Mouse (Mus musculus) B cell, adult 2 months (primary cell): ENCODE results near the gene Opcml.

Experiments used
- DNase-seq, 2 experiments: peaks; one replicate each; pipeline ENCODE4 v3.0.0; 2022

The Opcml gene

DNA sequence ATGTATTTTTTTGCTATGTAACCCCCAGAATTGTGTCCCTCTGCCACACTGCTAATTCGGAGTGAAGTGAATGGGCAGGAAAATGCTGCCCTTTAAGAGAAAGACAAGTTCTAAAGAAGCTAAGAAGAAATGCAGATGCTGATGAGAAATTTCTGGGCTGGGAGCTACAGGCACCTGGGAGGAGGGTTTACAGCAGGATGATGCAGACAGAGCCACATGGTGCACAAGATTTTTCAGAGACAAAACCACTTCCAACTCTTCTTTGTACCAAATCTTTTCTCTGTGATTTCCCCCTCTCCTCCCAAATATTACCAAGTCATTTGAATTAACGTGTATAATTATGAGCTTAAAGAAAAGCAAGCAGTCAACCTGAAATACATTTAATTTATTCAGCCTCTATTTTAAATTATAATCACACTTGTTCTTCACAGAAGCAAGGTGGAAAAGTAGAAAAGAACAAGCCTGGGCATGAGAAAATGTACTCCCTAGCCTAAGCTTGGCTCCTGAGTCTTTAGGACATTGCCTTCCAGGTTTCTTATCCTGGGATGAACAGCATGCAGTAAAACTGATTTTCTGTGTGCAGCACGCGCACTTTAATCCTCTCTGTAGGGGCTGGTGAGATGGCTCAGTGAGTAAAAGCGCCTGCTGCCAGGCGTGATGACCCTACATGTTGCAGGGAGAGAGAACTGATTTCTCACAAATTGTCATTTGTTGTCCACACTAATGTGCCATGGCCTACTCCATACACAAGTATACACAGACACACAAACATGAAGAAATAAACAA, 890.9 kb downstream of the Opcml start:
- DNase-seq, result no peak

DNA sequence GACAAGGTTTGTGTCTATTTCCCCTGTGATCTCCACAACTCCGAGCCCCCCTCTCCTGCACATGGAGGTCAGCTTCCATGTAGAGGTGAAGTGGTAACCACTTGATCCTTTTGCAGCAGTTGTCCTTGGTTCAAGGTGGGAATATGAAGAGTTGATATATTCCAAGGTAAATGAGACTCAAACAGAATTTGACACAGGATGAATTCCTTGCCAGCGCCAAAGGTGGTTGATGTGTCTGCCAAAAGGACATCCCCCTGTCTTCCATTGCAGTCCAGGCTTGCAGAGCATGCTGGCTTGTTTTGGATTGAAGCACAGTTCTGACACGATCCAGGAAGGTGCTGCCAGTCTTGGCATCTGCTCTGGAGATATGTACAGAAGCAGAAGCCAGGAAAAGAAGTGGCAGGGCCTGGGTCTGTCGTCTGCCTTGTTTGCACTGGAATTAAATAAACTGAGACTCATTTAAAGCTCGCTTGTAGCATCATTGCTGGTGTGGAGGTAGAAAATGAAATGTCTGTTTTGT, 893.4 kb downstream of the Opcml start:
- no peak for DNase-seq

DNA sequence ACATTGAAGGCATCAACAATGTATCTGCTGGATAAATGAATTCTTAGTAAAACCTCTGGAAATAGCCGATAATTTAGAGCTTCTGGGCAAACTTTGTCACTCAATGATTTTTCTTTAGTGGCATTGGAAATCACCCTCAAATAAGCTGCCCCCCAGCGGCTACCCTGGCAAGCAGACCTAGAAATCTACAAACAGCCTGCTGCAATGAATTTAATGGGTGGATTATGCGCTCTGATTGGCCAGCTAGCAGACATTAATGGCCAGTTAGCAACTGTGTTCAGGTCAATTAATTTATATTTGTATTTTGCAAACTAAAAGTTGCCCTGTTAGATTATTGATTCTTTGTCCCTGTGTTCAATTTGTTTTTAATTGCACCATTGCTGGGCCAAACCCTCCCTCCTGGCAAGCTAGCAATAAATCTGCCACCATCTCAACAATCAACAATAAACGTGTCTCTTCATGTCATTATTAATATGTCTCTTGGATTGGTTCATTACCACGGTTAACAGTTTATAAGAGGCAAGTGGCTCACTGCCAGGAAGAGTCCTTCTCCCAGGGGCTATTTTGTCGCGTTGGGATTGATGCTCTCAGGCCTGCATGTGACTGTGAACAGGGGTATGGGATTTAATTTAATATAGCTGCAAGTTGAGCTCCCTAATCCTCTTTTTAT, 896.5 kb downstream of the Opcml start:
- DNase-seq, result no peak

DNA sequence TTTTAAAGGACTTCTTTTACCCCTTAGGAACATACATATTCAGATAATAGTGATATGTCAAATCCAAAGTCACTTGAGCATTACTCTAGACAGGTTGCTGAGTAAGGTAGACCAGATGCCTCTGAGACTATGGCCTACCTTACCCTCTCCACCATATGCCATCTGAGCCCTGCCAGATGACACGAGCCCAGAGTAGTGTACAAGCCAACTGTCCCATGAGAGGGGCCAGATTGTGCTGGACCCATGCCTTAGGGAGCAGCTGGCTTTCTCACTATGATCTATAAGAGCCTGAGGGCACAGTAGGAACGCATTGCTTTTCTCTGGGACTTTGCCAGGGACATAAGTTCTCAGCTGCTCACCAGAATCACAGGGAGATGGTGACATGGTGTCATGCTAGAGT, 899.6 kb downstream of the Opcml start:
- no peak for DNase-seq

DNA sequence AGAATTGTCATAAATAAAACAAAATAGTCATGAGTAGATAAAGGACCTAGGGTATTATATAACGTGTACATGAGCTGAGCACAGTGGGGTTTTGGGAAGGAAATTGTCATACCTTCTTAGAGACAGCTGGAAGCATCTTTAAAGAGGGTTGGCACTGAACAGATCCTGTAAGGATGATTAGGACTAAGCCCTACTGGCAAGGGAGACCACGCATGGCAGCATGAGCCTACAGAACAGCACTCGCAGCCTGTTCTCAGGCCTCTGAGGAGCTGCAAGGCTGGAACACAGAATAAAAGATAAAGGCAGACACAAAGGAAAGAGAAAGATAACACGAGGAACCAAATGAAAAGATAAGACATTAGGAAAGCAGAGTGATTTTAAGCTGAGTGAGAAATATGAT, 915.2 kb downstream of the Opcml start:
- no peak for DNase-seq

DNA sequence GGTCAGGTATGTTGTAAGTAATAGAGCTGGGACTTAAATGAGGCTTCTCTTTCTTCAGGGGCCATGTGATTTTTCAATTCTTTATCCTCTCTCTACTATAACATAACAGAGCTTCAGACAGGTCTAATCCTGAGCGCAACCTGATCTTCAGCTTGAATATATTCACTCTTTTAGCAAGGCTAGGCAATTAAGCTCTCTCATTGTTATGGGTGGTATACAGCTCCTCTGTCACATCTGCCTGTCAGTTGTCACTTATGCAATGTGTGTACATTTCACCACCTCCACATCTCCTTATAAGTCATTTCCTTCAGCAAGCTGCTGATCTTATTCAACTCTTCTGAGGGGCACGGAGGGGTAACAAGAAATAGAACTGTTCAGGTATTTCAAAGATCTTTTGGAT, 924.0 kb downstream of the Opcml start:
- no peak for DNase-seq

DNA sequence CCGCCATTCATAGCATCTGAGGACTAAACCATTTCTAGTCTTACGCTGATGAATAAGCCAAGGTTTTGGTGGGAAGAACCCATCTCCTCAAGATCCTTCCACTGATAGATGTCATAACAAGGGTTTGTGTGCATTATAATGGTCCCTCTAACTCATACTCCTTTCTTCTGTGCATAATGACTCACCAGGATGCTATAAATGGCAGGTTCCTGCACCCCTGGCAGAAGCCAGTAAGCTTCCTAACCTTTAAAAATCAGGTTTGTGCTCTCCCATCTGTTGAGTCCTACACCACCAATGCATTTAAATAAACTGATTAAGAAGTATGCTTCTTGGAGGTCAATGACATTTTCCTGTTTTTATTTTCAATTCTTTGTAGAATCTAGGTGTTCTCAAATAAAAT, 929.6 kb downstream of the Opcml start:
- no peak for DNase-seq

DNA sequence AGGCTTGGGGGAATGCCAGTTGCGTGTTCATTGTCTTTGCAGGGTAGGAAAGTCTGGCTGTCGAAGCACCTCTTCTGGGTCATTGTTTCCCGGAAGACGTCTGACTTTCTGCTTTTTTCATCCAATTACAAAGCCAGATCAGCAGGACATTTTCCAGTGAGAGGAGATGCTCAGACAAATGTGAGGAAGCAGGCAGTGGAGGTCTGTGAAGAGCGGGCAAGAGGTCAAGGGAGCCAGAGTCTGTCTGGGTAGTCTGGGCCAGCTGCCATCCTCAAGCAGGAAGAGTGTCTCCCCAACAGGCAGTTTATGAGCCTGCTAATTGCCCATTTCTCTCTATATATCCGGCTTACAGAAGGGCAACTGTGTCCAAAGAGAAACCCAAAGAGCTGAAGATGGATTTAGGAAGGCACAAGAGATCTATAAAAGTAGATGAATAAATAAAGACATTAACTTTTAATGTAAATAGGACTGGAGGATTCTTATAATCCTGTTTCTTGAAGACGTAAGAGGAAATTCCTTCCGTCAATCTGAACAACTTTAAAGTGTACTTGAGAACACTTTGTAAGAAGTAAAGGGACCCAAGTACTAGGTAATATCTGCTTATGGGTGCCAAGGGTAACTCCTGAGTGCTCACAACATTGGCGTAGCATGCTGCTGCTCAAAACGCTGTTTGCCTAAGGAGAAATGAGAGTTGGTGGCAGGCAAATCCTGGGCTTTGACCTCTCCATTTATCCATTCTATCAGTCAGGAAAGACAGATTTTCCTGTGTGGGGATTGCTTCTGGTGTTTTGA, 941.4 kb downstream of the Opcml start:
- no peak for DNase-seq

DNA sequence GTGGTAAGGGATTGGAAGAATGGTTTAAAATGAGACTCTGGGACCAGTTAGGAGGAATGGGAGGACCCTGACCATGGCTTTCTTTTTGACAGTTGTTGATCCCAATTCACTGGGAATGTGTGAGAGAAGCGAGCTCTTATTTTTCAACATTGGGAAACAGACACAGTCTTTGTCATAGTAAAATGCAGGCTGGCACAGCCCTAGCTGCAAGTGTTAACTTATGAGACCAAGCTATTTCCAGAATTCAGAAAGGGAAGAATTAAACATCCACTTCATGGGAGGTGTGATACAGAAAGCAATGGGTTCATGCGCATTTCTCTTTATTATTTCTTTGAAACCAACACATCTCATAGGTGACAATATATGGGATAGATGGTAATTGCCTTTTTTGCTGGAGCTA, 947.4 kb downstream of the Opcml start:
- DNase-seq, result no peak

DNA sequence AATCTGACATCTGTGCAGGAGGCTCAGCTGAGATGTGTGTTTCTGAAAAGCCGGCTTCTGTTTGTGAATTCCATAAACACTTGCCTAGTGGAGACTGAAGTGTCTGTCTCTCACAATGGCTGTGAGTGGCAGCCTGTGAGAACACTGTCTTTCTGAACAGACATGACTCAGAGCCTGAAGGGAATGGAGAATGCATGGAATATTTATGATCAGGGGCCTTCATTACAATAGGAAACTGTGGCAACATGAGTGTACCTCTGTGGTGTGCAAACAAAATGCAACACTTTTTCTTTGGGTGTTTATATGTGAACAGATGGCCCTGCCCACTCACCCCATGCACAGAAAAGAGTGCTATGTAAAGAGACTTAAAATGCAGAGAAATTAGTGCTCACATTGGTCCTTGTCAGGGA, 947.9 kb downstream of the Opcml start:
- no peak for DNase-seq

DNA sequence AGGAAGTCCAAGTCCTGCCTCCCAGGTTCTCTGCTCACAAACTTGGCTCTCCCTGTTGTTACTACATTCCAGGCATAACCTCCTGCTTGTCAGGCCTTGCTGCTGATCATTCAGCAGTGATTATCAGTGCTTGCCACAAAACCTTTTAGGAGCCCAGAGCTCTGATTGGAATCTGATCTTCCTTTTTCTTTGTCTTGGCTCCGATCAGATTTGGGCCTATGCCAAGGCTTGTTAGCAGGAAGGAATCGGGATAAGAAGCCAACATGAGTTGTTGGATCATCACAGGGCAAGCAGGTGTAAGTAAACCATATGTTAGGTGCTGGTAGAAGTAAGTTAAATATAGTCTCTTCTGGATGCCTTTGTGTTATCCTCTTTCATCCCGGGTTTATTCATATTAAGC, 954.2 kb downstream of the Opcml start:
- no peak for DNase-seq

DNA sequence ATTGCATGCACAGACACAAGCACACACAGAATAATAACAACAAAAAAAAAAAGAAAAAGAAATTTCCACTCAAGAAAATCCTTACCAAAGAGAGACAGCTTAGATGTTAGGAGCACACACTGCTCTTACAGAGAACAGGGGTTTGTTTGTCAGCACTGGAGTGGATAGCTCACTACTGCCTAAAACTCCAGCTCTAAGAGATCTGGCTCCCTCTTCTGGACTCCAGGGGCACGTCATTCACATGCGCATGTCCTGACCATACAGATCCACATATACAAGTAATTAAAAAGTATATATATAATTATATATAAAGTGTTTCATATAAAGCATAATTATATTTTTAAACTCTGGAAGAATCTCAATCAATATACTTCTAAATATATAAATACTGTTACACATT, 958.3 kb downstream of the Opcml start:
- no peak for DNase-seq

DNA sequence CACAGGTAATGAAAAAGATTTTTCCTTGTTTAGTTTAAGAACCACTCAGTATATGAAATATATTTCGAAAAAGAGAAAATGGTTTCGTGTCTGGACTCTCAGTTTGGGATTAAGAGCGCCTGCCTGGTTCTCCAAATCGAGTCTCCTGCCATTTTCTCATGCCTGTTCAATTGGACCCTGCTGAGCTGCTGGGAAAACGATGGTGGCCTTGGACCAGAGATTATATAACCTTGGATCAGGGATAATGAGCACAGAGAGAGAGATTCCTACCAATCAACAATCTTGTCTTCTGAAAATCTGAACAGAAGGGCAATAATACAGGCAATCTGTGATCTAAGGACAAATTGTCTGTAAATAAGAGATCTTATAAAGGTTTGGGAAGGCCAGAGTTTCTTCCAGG, 962.3 kb downstream of the Opcml start:
- DNase-seq, result no peak

DNA sequence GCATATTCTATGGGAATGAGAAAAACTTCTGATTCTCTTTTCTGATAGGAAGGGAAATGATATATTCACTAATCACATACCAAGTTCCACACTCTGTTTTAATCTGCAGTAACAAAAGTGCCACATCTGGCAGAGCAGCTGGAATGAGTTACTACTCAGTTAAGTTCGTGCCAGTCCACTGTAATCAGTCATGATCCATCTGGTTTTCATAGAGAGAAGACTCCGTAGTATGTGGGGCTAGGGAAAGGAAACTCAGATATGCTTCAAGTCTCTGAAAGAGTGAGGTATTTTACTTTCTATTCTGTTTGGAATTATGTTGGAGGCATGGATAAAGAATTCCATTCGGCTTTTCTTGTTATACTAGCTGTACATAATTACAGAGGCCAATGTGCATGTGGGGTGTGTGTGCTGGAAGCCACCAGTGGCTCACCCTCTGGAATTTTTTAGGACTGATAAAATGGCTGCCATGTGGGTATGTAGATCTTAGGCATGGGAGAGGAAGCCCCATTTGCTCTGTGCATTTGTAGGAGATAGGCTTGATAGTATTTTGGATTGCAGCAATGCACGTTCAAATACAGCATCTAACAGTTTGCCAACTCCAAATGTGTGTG, 966.4 kb downstream of the Opcml start:
- no peak for DNase-seq

DNA sequence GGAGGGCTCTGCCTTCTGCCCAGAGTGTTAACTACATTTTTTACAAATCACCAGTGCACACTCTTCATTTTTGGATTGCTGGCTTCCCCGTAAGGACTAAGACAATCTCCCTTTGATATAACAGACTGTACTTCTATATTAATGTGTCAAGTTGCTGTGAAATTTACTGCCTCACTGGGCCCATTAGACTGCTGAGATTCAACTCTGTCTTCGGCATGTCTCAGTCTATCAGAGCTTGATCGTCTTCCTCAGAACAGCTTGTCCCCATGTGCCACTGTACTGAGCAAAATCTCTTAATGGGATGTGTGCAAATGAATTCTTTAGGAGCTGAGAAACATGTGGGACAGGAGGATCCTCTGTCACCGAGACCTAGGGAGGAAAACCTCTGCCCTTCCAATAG, 970.9 kb downstream of the Opcml start:
- DNase-seq, result no peak

DNA sequence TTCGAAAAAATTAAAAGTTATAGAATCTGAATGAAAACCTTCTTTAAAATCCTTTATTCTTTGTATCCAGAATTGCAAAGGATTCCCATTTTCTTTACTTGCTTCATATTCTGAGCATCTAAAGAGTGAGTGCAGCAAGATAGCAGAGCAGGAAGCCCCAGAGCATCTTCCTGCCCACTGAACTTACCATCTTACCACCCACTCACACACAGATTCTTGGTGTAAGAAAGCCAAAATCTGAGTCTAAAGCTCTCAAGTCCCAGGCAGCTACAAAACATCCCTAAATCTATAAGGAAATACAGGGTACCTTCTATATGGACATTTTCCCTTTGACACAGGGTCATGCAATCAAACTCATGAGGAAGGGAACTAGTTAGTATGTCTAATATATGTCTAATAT, 973.6 kb downstream of the Opcml start:
- DNase-seq, result no peak

DNA sequence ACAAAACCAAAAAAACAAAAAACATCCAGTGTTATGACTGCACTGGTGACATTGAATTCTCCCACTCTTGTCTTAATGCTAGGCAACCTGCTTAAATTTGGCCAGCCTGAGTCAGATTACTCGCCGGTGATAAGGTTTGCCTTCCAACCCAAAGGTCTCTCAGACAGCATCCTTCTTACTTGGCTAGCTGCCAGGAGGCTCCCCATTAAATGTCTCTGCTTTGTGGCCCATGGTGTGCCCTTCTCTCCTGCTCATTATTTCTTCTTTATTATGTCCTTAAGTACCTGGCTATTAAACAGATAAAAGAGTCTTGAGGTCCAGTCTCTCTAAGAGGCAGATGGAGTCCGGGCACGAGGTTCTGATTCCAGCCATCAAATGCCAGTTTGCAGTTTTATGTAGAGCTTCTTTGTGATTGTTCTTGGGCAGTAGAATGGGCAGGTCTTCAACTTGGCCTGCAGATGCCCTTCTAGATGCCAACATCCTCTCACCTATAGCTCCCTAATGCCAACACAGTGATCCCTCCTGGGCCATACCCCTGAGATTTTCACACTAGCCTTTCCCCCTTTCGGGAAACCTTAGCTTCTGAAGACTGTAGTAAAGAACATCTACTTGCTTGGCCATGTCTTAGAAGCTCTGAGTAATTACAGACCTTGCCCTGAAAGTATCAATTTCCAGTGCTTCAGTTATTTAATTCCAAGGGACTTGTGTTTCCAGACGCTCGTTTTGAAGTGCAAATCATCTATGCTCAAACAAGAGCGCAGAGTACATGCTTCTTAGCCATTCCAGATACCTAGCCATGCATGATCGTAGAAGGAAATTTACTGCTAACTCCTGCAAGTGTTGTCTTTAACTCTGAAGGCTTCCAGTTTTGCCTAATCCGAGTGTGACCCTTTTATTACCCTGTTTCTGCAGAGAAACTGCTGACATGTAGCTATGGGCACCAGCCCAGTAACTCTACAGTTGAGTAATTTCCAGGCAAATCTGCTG, 986.2 kb downstream of the Opcml start:
- DNase-seq, result no peak

DNA sequence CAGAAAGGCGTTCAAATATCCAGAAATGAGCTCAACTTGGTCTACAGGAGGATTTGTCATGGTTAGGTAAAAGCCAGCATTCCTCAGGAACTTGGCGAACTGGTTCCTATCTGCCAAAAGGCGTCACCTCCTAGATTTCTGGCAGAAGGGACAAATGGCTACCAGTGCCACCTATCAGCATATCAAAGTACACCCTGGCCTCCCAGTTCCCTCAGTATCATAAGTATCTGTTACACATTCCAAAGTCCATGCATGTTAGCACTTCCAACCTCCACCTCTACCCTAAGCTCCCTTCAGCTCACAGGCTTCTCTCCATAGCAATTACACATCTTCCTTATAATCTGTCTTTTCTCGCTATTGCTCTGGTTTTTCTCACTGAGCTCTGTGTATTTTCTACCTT, 993.3 kb downstream of the Opcml start:
- DNase-seq, result no peak

DNA sequence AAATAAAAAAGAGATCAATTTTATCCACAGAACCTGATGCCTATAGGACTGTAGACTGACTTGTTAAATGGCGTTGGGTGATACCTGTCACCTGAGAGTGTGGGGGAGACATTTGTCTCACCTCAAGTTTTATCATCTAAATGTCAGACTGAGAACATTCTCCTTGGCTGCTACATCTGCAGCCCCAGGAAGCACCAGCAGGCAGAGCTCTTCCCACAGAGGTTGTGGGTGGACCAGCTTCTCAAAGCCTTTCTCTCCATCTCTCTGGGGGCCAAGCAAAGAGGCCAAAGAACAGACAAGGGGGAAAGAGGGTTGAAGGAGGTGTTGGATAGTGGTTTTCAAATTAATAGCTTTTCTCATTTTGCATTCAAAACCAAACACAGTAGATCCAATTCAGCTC, 998.9 kb downstream of the Opcml start:
- no peak for DNase-seq

DNA sequence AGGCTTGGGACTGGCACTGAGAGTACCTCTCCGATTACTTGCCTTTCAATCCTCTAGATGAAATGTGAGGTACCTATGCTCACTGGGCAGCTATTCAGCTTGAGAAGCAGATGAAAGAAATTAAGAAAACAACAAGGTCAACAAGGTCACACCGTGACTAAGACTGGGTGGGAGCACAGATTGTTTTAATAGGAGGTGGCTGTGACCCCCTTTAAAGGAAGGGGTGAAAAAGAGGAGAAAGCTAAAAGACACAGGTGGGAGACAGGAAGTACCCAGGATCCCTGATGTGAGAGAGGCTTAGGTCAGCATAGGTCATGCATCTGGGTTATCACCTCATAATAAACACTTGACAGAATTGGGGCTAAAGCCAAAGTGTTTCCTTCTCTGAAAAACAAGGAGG, 1009.5 kb downstream of the Opcml start:
- no peak for DNase-seq

DNA sequence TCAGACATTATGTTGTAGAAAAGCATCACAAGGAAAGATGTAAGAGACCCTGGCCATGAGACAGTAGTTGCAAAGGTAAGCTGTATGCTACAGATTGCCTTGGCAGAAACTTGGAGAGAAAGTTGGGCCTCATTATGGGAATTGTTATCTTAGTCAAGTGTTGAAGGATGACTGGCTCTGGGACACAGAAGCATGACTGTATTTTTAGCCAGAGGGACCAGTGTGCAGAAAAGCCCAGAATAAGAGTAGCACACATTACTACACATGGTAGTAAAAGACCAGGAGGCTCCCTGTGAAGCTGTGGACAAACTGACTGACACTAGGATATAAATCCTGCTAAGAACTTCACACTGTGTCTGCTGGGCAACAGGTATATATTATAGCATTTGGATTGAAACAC, 1016.1 kb downstream of the Opcml start:
- no peak for DNase-seq

DNA sequence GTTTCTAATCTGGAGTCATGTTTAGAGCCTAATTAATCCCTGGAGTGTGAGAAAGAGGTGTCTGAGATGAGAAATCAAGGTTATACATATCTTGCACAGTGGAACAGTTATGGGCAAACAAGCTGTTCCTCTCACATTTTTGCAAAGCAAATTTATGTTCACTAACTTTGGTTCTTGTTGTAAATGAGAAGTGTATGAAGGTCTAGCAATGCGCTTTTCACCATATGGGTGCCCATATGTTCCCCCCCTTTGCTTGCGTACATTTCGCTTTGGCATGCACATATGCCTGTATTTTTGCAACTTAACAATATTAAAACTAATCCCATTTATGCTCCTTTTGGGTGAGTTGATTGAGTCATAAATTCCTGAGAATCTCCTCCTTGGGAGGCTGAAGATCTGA, 1031.5 kb downstream of the Opcml start:
- no peak for DNase-seq
